Mouse (Mus musculus) A20 (cell line): ENCODE measurements around the gene Sipa1l3.

Experiments used
- DNase-seq: peaks from one replicate; pipeline ENCODE4 v3.0.0-alpha.2; 2011; ENCODE audit warnings: low read depth, low spot score

Gene Sipa1l3

GRCm38 (mm10) chr7:29381466-29382040 lies 136.9 kb downstream of the Sipa1l3 start:
- no peak for DNase-seq

- DNase-seq = no peak
These were observed 144.4 kb downstream of the Sipa1l3 start for GRCm38 (mm10) chr7:29374054-29374453.

- DNase-seq = no peak
These were observed 146.3 kb downstream of the Sipa1l3 start for GRCm38 (mm10) chr7:29372123-29372522.

- DNase-seq = peak; percentile 56
These were observed 148.4 kb downstream of the Sipa1l3 start for GRCm38 (mm10) chr7:29370031-29370430.

GRCm38 (mm10) chr7:29368004-29368320 lies 150.5 kb downstream of the Sipa1l3 start:
- no peak for DNase-seq

GRCm38 (mm10) chr7:29367166-29368003 lies 151.1 kb downstream of the Sipa1l3 start:
- DNase-seq = no peak

GRCm38 (mm10) chr7:29364052-29364451 lies 154.4 kb downstream of the Sipa1l3 start:
- DNase-seq = peak; percentile 22

- no peak for DNase-seq
These were observed 156.9 kb downstream of the Sipa1l3 start for GRCm38 (mm10) chr7:29361497-29361896.

- no peak for DNase-seq
These were observed 163.0 kb downstream of the Sipa1l3 start for GRCm38 (mm10) chr7:29355406-29355805.

GRCm38 (mm10) chr7:29354161-29354560 lies 164.3 kb downstream of the Sipa1l3 start:
- DNase-seq = no peak

GRCm38 (mm10) chr7:29352246-29352645 lies 166.2 kb downstream of the Sipa1l3 start:
- no peak for DNase-seq

- DNase-seq = no peak
These were observed 168.0 kb downstream of the Sipa1l3 start for GRCm38 (mm10) chr7:29350489-29350888.

GRCm38 (mm10) chr7:29346212-29346611 lies 172.2 kb downstream of the Sipa1l3 start:
- no peak for DNase-seq

GRCm38 (mm10) chr7:29345534-29345933 lies 172.9 kb downstream of the Sipa1l3 start:
- no peak for DNase-seq

GRCm38 (mm10) chr7:29343746-29344145 lies 174.7 kb downstream of the Sipa1l3 start:
- DNase-seq = no peak

- DNase-seq = no peak
These were observed 175.8 kb downstream of the Sipa1l3 start for GRCm38 (mm10) chr7:29342489-29343092.

- no peak for DNase-seq
These were observed 176.7 kb downstream of the Sipa1l3 start for GRCm38 (mm10) chr7:29341722-29342121.

- no peak for DNase-seq
These were observed 177.6 kb downstream of the Sipa1l3 start for GRCm38 (mm10) chr7:29340838-29341237.

- DNase-seq = no peak
These were observed 178.2 kb downstream of the Sipa1l3 start for GRCm38 (mm10) chr7:29340247-29340646.

- no peak for DNase-seq
These were observed 179.3 kb downstream of the Sipa1l3 start for GRCm38 (mm10) chr7:29338984-29339679.

GRCm38 (mm10) chr7:29338351-29338919 lies 180.0 kb downstream of the Sipa1l3 start:
- DNase-seq = no peak

GRCm38 (mm10) chr7:29337766-29338165 lies 180.7 kb downstream of the Sipa1l3 start:
- no peak for DNase-seq
